Mouse (Mus musculus) olfactory bulb, adult 2 months (tissue): ENCODE data around the gene Nhsl1. TPM values are rescaled to one million over a fixed set of nuclear protein-coding genes. Genes with fewer than 3 reads are reported as not detected.
A peak's percentile ranks its signal among the peaks of the same experiment; 100 is the strongest.

Source experiments
- H3K27ac ChIP-seq: fragments of 200-500 bp; 2 replicates; pipeline ENCODE4 v1.5.1; 2012; ENCODE audit warnings: low read depth, low read length; ENCODE audit not compliant: insufficient read depth
- H3K4me1 ChIP-seq: fragments of 200-500 bp; 2 replicates; pipeline ENCODE4 v1.6.1; 2012; ENCODE audit warnings: low read length; ENCODE audit not compliant: control insufficient read depth, insufficient read depth
- H3K4me3 ChIP-seq: fragments of 200-500 bp; 2 replicates; pipeline ENCODE4 v1.5.1; 2012; ENCODE audit warnings: mild to moderate bottlenecking, low read depth, low read length, moderate library complexity; ENCODE audit not compliant: insufficient read depth
- CTCF ChIP-seq: fragments of 200-500 bp; IDR thresholded peaks from 2 replicates; pipeline ENCODE4 v1.5.1; 2012; ENCODE audit warnings: low read depth, mild to moderate bottlenecking, low read length, moderate library complexity; ENCODE audit not compliant: insufficient read depth
- POLR2A ChIP-seq: fragments of 200-500 bp; IDR thresholded peaks from 2 replicates; pipeline ENCODE4 v1.6.1; 2012; ENCODE audit warnings: mild to moderate bottlenecking, low read depth, low read length, moderate library complexity; ENCODE audit not compliant: insufficient read depth
- WGBS: fragments of 180-500 bp; shearing (Covaris S2); methylation state at CpG from one replicate; pipeline ENCODE4 v1.1.7; 2018; 5-methylcytosine and 5-hydroxymethylcytosine counted together
- polyA plus RNA-seq: library from polyadenylated mRNA; stranded (reverse); fragments of >200 nt; gene quantifications from 2 replicates; pipeline ENCODE4 v1.2.4, GENCODE M21; 2012; ENCODE audit warnings: low replicate concordance; ENCODE audit not compliant: missing spikeins, insufficient read depth, insufficient read length

Gene Nhsl1
- polyA plus RNA-seq, 1 experiment: not detected

- 31% methylated on average over 5 of the region's 5 CpGs for WGBS
- no peak overlapping the region for H3K4me3 ChIP-seq
- no peak overlapping the region for H3K27ac ChIP-seq
- peaks cover 18% of the 10 kb centered on the region for H3K4me1 ChIP-seq
- TF ChIP-seq POLR2A: no peak
- TF ChIP-seq CTCF: no peak
Observed at GRCm38 (mm10) chr10:18404679-18405078, 85.9 kb downstream of the Nhsl1 start.

GRCm38 (mm10) chr10:18407062-18407830 is 88.5 kb downstream of the Nhsl1 start:
- peak overlapping the region; percentile 27 for H3K4me3 ChIP-seq
- TF ChIP-seq CTCF (no peak), POLR2A (no peak)
- WGBS: 9% methylated on average over 21 of the region's 21 CpGs
- H3K27ac ChIP-seq: no peak overlapping the region
- H3K4me1 ChIP-seq: peaks cover 18% of the 10 kb centered on the region

- WGBS: 21% methylated on average over 11 of the region's 11 CpGs
Observed at GRCm38 (mm10) chr10:18408128-18408527, 89.3 kb downstream of the Nhsl1 start.

GRCm38 (mm10) chr10:18408635-18409034 is 89.8 kb downstream of the Nhsl1 start:
- Histone ChIP-seq H3K27ac (no peak overlapping the region), H3K4me3 (peak overlapping the region; percentile 20; the same call in 1 of the 2 replicates), H3K4me1 (peaks cover 18% of the 10 kb centered on the region)
- no peak for TF ChIP-seq POLR2A
- no peak for TF ChIP-seq CTCF
- 37% methylated on average over 9 of the region's 9 CpGs for WGBS

More at GRCm38 (mm10) chr10:18408128-18408527, 89.3 kb downstream of the Nhsl1 start:
- H3K27ac ChIP-seq: no peak overlapping the region
- H3K4me3 ChIP-seq: peak overlapping the region; percentile 17
- H3K4me1 ChIP-seq: peaks cover 18% of the 10 kb centered on the region
- TF ChIP-seq CTCF: no peak
- TF ChIP-seq POLR2A: no peak

- WGBS: 51% methylated on average over 2 of the region's 2 CpGs
- H3K27ac ChIP-seq: no peak overlapping the region
- peaks cover 18% of the 10 kb centered on the region for H3K4me1 ChIP-seq
- TF ChIP-seq CTCF: no peak
- no peak for TF ChIP-seq POLR2A
- H3K4me3 ChIP-seq: no peak overlapping the region
Observed at GRCm38 (mm10) chr10:18409068-18409467, 90.3 kb downstream of the Nhsl1 start.

- no peak for TF ChIP-seq CTCF
- TF ChIP-seq POLR2A: no peak
- WGBS: 88% methylated on average over 2 of the region's 2 CpGs
- H3K27ac ChIP-seq: no peak overlapping the region
- peaks cover 14% of the 10 kb centered on the region for H3K4me1 ChIP-seq
- no peak overlapping the region for H3K4me3 ChIP-seq
Observed at GRCm38 (mm10) chr10:18411266-18411665, 92.5 kb downstream of the Nhsl1 start.

GRCm38 (mm10) chr10:18415946-18416345 is 97.2 kb downstream of the Nhsl1 start:
- no peak overlapping the region for H3K27ac ChIP-seq
- no peaks in the 10 kb centered on the region; the same call in 1 of the 2 replicates for H3K4me1 ChIP-seq
- no peak for TF ChIP-seq CTCF
- no peak for TF ChIP-seq POLR2A
- 95% methylated on average over 11 of the region's 11 CpGs for WGBS
- H3K4me3 ChIP-seq: no peak overlapping the region

GRCm38 (mm10) chr10:18418160-18418559 is 99.4 kb downstream of the Nhsl1 start:
- Histone ChIP-seq H3K4me1 (no peaks in the 10 kb centered on the region; the same call in 1 of the 2 replicates), H3K4me3 (no peak overlapping the region), H3K27ac (no peak overlapping the region)
- TF ChIP-seq CTCF: no peak
- WGBS: 51% methylated on average over 7 of the region's 7 CpGs

- no peak for TF ChIP-seq POLR2A
- TF ChIP-seq CTCF: no peak
- Histone ChIP-seq H3K27ac (no peak overlapping the region), H3K4me1 (no peaks in the 10 kb centered on the region; the same call in 1 of the 2 replicates), H3K4me3 (no peak overlapping the region)
- 74% methylated on average over 10 of the region's 10 CpGs for WGBS
Observed at GRCm38 (mm10) chr10:18419508-18419907, 100.7 kb downstream of the Nhsl1 start.
